Mouse (Mus musculus) spleen, adult 2 months (tissue): ENCODE results near the gene Cyp4f14.

Source experiments
- CTCF ChIP-seq: fragments of 200-500 bp; IDR thresholded peaks from 2 replicates; pipeline ENCODE4 v1.5.1; 2011; ENCODE audit warnings: mild to moderate bottlenecking, inconsistent platforms; ENCODE audit not compliant: insufficient read depth, insufficient read length, insufficient replicate concordance; ENCODE audit errors: extremely low read depth
- POLR2A ChIP-seq: fragments of 200-500 bp; IDR thresholded peaks from 2 replicates; pipeline ENCODE4 v1.6.1; 2011; ENCODE audit warnings: low read depth, low read length, inconsistent platforms

GRCm38 (mm10) chr17:32919123-32919522, 2.0 kb upstream of the Cyp4f14 start:
- no peak for TF ChIP-seq CTCF
- no peak for TF ChIP-seq POLR2A
